Mouse (Mus musculus) ES-E14 (cell line): ENCODE data around the gene Galnt17.

Source experiments
- CHD2 ChIP-seq: IDR thresholded peaks from 2 replicates; pipeline ENCODE4 v1.6.1; 2014; ENCODE audit warnings: mild to moderate bottlenecking, low read depth, low read length, inconsistent platforms
- HCFC1 ChIP-seq: IDR thresholded peaks from 2 replicates; pipeline ENCODE4 v1.6.1; 2012; ENCODE audit warnings: low read length, inconsistent platforms, borderline replicate concordance; ENCODE audit not compliant: insufficient read depth
- MAFK ChIP-seq: IDR thresholded peaks from 2 replicates; pipeline ENCODE4 v1.6.1; 2014; ENCODE audit warnings: mild to moderate bottlenecking, low read depth, low read length, inconsistent platforms; ENCODE audit not compliant: insufficient read depth
- ZC3H11A ChIP-seq: IDR thresholded peaks from 2 replicates; pipeline ENCODE4 v1.6.1; 2012; ENCODE audit warnings: low read depth, mild to moderate bottlenecking, inconsistent platforms, low read length, borderline replicate concordance
- ZNF384 ChIP-seq: IDR thresholded peaks from 2 replicates; pipeline ENCODE4 v1.6.1; 2012; ENCODE audit warnings: low read depth, low read length, inconsistent platforms

- no peak for TF ChIP-seq ZC3H11A
- TF ChIP-seq HCFC1 = no peak
- TF ChIP-seq MAFK = no peak
- TF ChIP-seq ZNF384 = no peak
- no peak for TF ChIP-seq CHD2
Observed at GRCm38 (mm10) chr5:131113850-131114470, 194.3 kb downstream of the Galnt17 start.
